Mouse (Mus musculus): ENCODE data around the gene Gata1.
A peak's percentile ranks its signal among the peaks of the same experiment; 100 is the strongest.
"Not testable (repeated sequence)": the region's sequence is repeated elsewhere in the genome, so short reads cannot be mapped to it uniquely, and the experiment has no call there.

The Gata1 gene

DNA sequence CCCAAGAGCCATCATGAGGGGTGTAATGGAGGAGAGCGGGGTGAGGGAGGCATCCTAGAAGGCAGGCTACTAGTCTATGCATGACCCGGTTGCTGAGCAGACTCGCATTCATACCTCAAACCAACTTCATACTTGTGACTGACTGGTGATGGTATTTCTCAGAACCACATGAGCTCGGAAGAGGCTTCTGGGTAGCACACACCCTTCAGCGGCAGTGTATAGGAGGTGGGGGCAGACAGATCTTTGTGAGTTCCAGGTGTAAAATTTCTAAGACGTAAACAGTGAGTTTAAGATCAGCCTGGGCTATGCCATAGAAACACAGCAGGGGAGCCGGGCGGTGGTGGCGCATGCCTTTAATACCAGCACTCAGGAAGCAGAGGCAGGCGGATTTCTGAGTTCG is at the start of gene Gata1:
Gene Gata1, minus strand, starts transcription at position 180 of the 400 bp plus-strand sequence.
- no peak for DNase-seq

DNA sequence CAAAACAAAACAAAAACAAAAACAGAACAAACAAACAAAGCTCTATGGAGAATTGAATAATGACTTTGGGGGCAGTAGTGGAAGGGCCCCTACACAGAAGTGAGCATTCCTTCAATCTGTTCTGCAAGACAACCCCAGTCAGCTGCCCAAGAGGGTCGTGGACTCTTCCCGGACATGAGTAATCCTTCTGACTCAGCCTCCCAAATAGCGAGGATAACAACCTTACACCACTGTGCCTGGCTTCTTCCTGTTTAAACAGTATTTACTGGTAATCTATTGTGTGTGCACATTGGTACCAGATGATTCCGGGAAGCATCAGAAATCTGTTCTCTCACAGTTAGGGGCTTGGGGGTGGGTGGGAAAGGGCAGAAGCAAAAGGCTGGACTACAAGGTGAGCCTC is 48.9 kb upstream of the Gata1 start:
- DNase-seq = no peak

DNA sequence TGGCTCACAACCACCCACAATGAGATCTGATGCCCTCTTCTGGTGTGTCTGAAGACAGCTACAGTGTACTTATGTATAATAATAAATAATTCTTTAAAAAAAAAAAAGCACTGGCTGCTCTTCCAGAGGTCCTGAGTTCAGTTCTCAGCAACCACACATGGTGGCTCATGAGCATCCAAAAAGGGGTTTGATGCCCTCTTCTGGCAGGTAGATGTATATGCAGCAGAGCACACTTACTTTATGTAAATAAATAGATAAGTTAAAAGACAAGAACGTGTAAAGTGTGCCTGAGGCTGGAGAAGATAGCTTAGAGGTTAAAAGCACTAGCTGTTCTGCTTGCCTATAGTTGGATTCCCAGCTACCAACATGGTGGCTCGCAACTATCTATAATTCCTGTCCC is 46.9 kb upstream of the Gata1 start:
- DNase-seq = no peak

DNA sequence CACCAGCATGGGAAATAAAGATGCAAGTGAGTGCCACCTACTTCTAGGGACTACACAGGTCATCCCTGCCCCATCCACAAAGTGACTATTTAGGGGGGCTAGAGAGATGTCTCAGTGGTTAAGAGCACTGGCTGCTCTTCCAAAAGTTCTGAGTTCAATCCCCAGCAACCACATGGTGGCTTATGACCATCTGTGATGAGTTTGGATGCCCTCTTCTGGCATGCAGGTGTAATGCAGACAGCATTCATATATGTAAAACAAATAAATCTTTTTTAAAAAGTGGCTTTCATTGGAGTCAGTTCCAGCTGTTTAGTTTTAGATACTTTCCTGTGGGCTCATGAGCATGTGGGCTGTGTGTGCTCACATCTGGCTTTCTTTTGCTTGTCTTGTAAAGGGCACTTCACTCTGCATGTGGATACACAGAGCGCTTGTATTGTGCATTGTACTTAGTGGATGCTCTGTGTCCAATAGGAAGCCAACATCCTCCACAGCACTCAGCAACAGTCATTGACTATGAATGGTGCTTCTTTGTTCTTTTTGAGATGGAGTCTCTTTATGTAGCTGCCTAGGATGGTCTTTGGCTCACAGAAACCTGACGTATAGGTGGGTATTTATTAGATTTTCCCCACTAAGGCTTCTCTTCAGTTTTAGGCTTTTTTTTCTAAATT is 42.4 kb upstream of the Gata1 start:
- no peak for DNase-seq

DNA sequence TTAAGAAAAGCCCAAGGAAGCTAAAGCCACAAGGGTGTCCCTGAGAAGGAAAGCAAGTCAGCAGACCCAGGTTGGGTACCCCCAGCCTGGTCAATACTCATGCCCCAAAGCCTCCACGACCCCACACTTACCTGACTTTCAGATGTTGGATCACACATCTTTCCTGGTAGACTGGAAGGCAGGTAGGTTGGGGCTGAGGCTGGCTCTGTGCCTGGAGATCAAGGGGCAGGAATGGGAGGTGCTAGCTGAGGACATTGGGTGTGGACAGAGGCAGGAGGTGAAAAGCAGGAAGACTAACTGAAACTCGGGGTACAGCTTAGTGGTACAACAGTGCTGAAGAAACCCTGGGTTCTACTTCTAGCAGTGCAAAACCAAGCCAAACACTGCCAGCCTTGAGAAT is 40.4 kb upstream of the Gata1 start, which contains the start of gene Glod5:
Gene Glod5, minus strand, starts transcription at position 207 of the 400 bp plus-strand sequence.
- DNase-seq = no peak

DNA sequence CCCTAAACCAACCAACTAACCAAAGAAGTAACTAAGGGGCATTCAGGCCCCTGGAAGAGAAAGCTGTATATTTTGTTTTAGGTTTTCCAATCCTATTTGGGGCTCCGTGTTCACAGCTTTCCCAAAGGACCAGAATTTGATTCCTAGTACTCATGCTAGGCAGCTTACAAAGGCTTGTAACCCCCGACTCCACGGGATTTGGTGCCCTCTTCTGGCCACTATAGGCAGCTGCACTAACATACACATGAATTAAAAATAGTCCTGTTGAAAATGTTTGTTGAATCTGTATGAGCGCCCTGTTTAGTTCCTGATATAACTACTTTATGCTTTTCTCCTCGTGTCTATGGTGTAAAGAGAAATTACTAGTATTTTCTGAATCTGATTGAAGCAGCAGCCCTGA is 39.3 kb upstream of the Gata1 start:
- peak; percentile 15 for DNase-seq

DNA sequence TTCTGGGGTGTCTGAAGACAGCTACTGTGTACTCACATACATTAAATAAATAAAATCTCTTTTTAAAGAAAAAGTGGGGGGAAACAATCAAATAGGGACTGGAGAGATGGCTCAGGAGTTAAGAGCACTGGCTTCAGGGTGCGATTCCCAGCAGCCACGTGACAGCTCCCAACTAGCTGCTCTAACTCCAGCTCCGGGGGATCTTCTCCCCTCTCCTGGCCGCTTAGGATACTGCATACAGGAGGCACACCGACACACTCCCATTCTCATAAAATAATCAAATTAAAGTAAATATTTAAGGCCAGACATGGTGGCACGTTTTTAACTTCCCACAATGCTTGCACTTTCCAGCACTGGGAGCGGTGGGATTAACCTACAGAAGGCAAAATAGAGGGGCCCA is 37.8 kb upstream of the Gata1 start:
- DNase-seq = not testable (repeated sequence)

DNA sequence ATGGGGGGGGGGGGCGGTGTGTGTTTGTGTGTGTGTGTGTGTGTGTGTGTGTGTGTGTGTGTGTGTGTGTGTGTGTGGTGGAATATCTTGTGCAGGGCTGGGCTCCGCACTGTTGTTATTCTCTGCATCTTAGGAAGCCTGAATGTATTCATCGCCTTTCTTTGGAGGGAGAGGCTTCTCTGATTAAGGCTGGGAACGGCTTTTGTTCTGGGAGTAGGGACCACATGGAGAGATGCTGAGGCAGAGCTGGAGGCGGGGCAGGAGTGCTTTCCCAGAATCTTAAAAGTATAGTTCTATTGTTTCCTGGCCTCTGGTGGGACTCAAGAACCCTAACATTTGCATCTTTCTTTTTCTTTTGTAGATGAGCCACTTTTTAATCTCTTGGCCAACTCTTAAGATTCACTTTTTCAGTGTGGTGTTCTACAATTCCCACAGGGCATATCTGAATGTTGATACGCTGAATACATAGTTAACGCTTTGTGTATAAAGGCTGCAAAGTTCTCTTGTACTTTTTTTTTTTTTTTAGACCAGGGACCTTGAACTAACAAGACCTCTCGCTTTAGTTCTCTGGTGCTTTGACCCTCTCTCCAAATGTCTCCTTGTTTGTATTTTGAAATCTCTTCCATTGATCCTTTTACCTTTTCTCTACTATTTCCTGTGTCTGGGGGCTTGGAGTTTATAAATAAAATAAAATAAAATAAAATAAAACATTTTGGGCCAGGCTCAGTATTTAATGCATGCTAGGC is 35.9 kb upstream of the Gata1 start:
- no peak for DNase-seq

DNA sequence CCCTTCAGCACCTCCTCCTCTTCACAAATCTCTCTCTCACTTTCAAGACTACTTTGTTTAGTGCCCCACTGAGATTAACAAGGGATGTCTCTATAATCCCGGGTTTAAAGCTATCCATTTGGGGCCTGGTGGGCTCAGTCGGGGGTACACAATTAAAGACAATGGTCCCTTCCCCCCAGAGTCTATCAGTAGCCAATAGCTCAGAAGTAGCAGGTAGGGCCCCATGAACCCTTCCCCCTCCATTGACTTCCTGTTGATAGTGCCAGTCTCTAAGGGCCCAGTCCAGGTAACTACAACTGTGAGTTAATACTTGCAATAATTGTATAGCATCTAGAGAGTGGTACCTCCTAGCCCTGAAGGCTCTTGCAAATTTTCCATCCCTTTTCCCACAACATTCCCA is 35.3 kb upstream of the Gata1 start:
- no peak for DNase-seq

DNA sequence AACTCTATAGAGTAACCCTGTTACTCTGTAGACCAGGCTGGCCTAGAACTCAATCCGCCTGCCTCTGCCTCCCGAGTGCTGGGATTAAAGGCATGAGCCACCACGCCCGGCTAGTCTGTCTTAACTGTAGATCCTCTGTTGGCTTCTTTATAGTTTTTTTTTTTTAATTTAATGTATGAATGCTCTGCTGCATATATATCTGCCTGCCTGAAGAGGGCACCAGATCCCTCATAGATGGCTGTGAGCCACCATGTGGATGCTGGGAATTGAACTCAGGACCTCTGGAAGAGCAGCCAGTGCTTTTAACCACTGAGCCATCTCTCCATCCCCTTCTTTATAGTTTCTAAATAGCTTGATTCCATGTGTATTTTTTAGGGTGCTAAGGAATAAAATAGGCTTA is 31.5 kb upstream of the Gata1 start:
- not testable (repeated sequence) for DNase-seq

DNA sequence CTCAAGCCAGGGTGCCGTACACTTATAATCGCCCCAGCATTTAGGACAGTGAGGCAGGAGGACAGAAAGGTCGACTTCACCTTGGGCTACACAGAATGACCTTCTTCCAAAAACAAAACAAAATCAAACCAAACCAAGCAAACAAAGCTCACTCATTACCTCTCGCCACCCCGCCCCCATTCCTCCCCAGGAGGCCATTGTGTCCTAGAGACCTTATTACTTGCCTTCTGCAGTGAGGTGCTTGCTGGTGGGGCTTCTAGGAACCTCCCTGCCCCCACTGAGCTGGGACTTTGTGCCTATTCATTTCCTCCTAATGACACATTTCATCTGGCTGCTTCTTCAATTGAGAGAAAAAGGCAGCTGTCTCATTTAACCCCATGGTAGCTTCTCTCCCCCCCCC is 30.7 kb upstream of the Gata1 start:
- no peak for DNase-seq

DNA sequence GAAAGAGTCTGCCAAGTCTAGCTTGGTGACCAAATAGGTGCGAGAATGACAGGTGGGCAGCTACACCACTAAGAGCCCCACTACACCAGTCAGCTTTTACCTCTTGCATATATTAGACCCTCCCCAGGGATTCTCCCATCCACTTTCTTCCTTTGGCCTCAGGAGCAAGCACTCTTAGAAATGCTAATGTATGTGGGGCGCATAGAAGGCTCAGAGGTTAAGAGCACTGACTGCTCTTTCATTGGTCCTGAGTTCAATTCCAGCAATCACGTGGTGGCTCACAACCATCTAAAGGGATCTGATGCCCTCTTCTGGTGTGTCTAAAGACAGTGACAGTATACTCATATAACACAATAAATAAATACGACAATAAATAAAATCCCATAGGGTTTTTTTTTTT is 25.1 kb upstream of the Gata1 start:
- DNase-seq = no peak

DNA sequence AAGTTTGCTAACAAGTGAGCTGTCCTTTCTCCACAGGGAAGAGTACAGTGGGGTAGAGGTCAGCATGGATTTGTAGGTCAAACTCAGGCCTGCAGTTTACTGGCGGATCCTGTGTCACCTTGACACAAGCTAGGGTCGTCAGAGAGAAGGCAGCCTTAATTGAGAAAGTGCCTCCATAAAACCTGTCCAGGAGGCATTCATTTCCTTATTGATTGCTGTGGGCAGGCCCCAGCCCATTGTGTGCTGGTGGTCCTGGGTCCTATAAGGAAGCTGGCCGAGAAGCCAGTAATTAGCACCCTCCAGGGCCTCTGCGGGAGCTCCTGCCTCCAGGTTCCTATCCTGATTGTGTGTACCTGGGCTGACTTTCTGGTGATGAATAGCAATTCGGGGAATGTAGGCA is 24.1 kb upstream of the Gata1 start:
- no peak for DNase-seq

DNA sequence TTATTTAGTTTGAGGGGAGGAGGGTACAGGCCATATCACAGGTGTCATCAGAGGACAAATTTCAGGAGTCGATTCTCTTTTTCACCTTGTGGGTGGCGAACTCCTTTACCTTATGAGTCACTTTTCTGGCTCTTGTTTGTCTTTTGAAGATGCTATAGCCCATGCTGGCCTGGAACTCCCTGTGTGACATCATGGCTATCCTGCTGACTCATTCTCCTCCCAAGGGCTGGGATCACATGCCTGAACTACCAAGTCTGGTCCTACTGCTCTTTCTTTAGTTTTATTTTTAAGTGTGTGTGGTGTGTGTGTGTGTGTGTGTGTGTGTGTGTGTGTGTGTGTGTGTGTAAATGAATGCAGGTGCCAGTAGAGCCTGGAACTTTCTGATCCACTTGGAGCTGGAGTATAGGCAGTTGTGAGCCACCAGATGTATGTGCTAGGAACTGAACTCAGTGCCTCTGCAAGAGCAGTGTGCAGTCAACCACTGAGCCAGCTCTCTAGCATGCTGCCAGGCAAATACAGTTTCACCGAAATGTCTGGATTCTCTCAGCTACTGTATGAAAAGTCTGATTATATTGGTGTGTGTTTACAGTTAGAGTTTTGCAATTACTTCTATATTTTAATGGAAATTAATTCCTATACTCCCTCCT is 22.8 kb upstream of the Gata1 start:
- no peak for DNase-seq

DNA sequence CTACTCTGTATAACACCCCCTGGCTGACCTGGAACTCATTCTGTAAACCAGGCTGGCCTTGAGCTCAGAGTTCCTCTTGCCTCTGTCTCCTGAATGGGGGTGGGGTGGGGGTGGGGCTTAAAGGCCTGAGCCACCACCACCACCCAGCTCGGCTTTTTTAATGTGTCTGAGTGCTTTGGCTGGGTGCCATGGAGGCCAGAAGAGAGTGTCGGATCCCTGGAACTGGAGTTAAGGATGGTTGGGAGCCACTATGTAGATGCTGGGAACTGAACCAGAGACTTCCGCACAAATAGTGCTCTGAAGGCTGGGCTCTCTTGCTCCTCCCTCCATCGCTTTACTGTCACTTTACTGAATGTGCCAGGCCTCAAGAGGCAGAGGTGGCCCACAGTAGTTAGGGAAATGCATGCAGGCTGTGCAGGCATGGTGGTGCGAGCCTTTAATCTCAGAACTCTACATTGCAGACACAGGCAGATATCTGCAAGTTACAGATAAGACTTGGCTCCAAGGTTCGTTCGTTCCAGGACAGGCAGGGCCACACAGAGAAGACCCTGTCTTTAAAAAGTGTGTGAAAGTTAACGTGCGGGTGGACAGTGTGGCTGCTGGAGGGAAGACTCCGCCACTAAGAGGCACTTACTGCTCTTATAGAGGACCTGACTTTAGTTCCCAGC is 15.3 kb upstream of the Gata1 start:
- DNase-seq = no peak

DNA sequence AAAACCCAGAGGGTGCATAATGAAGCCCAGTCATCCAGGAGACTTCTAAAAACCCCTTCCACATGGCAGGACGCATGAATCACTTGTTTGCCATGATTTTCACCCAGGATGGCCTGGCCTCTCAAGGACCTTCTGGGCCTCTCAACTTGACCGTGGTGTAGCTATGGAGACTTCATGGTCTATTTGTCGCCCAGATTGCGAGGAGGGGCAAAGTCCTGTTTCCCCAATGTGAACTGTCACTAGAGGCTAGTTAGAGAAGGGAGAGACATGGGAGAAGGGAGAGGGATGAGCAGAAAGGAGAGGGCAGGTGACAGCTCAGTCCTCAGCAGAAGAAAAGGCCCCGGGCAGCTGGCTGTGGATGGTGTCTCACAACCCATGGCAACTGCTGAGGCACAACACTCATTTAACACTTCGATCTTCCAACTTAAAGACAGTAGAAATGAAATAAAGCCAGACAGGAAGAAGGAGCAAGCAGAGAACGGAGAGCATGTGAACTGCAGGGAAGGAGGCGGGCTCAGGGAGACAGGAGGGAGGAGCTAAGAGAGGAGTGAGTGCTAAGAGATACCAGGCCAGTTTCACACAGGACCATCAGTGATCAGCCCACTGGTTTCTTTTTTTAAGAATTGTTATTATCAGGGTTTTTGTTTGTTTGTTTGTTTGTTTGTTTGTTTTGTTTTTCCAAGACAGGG is 14.7 kb upstream of the Gata1 start:
- DNase-seq = no peak

DNA sequence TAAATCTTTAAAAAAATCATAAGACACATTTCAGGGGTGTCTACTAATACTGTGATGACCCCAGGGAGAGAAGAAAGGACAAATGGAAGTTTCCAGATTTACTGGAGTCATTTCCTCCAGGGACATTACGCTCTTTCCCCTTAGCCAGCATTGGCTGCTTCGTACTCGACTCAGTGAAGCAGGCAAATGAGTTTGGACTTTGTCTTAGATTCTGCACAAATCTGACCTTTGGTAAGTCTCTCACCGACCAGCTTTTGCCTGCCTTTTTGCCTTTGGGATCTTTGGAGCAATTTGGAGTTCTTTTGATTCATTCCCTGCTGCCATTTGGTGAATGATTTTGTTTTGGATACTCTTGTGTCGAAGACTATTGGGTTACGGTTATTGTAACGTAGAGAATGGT is 3.5 kb upstream of the Gata1 start:
- DNase-seq = no peak

DNA sequence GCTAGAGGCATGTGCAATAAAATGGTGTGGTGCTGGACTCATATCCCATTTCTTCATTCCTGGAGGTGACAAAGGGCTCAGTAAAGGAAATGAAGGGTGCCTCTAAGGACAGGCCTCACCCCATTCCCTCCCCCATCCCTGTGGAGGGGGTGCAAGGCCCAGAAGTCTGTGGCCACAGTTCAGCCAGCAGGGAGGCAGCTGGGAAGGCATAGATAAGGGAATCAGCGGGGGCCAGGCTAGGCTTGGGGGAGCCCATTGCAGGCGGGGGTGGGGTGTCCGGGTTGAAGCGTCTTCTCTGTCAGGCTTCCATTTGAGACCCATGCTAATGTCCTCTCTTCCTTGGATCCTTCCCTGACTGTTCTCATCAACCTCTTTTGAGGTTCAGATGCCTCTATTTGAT is 6.6 kb downstream of the Gata1 start:
- DNase-seq = no peak

DNA sequence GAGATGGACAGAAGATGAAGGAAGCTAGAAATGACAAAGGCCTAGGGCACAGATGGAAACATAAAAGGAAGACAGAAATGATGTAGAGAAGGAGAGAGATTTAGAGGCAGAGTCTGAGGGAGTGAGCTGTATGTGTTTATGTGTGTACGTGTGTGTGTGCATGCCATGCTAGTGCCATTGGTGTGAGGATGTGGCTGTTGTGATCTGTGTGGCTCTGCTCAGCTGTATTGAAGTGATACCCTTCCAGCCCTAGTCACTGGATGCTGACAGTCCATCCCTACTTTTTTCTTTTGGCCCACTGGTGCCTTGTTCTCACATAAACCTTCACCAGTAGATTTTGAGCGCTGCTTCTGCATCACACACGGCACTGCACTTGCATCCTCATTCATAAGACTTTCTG is 9.0 kb downstream of the Gata1 start:
- no peak for DNase-seq

DNA sequence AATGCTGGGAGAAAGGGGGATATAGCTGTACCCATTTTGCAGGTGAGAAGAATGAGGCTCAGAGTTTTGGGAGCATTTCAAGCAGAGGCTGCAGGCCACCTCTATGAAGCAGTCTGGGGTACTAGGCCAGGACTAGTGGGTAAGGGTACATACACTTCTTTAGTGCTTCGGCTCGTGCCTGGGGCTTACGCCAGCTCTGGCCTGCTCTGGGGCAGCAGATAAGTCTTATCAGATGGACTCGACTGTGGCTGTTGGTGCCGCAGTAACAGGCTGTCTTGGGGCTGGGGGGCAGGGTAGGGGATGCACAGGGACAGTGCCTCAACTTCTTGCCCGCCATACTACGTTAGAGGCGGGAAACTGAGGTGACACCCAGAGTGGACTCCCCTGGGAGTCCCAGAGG is 9.6 kb downstream of the Gata1 start:
- no peak for DNase-seq

DNA sequence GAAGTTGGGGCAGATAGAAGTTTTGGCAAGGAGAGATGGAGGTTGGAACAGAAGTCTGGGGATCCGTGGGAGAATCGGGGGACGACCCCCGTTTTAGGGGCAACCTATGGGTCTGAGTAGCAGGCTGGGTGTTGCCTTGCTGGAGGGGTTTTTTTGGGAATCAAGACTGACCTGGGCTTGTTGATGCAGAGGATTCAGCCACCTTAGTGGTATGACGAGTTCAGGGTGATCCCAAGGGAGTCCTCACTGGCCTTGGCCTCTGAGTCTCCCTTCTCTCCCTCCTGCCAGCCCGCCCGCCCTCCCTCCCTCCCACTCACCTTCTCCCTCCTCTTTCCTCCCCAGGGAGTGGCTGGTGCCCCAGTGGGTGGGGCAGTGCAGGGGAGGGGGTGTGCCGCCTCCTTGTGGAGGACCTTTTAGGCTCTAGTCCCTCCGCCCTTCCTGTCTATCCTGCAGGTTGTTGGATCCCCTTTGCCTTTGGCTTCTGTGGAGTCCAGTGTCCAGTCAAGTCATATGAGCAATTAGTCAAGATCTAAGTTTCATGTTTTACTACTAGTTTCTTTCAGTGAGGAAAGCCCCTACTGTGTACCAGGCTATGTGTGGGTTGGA is 10.2 kb downstream of the Gata1 start:
- no peak for DNase-seq

DNA sequence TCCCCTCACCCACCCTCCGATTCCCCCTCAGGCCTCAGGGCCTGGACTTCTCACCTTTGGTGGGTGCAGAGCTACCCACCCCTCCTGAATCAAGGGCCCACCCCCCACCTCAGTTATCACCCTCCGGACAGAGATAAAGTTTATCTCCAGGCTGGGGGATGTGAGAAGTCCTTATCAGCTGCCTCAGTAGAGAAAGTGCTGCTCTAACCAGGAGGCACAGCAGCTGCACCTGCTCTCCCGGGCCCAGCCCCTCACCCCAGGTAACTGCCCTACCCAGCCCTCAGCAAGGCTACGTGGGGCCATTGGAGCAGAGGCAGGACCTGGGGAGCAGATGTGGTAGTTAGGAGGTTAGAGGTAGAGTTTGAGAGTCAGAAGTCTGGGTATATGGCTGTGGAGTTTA is 11.7 kb downstream of the Gata1 start:
- DNase-seq = no peak
